Mouse (Mus musculus) forebrain, embryonic 11.5 days (tissue): Measurements from ENCODE around the gene Htra2. TPM values are rescaled to one million over a fixed set of nuclear protein-coding genes. Genes with fewer than 3 reads are reported as not detected.

Source experiments
- ATAC-seq: fragments of 200-750 bp; cut with Nextera tagmentation; replicated peaks from 2 replicates; pipeline ENCODE4 v1.8.0; 2017; ENCODE audit warnings: moderate TSS enrichment; ENCODE audit not compliant: low FRiP score
- DNase-seq: peaks from one replicate; pipeline ENCODE4 v3.0.0-alpha.2; 2017; ENCODE audit warnings: low spot score
- H3K27ac ChIP-seq: fragments of 300-500 bp; sonication (generic); 2 replicates; pipeline ENCODE4 v1.5.1; 2014; ENCODE audit warnings: low read depth, low read length
- H3K27me3 ChIP-seq: fragments of 300-500 bp; sonication (generic); 2 replicates; pipeline ENCODE4 v1.6.1; 2014; ENCODE audit warnings: mild to moderate bottlenecking, low read length, mixed read lengths; ENCODE audit not compliant: control insufficient read depth, insufficient read depth
- H3K36me3 ChIP-seq: fragments of 300-500 bp; sonication (generic); 2 replicates; pipeline ENCODE4 v1.6.1; 2014; ENCODE audit warnings: mild to moderate bottlenecking, low read length, moderate library complexity, mixed read lengths; ENCODE audit not compliant: control insufficient read depth, insufficient read depth
- H3K4me1 ChIP-seq: fragments of 300-500 bp; sonication (generic); replicated peaks from 2 replicates; pipeline ENCODE4 v1.6.1; 2014; ENCODE audit warnings: low read length, mixed read lengths; ENCODE audit not compliant: control insufficient read depth, insufficient read depth
- H3K4me2 ChIP-seq: fragments of 300-500 bp; sonication (generic); 2 replicates; pipeline ENCODE4 v1.6.1; 2014; ENCODE audit warnings: low read depth, mild to moderate bottlenecking, low read length, moderate library complexity, mixed read lengths; ENCODE audit not compliant: severe bottlenecking
- H3K4me3 ChIP-seq: fragments of 300-500 bp; sonication (generic); 2 replicates; pipeline ENCODE4 v1.5.1; 2014; ENCODE audit warnings: low read depth, low read length
- H3K9ac ChIP-seq: fragments of 300-500 bp; sonication (generic); 2 replicates; pipeline ENCODE4 v1.6.1; 2014; ENCODE audit warnings: low read length
- H3K9me3 ChIP-seq: fragments of 300-500 bp; sonication (generic); 2 replicates; pipeline ENCODE4 v1.6.1; 2016; ENCODE audit warnings: low read length, mixed read lengths; ENCODE audit not compliant: control insufficient read depth
- WGBS: fragments of 180-500 bp; shearing (Covaris S2); extraction: QIAGEN DNeasy Blood & Tissue Kit; methylation state at CpG from one replicate; pipeline ENCODE4 v1.1.7; 2014; 5-methylcytosine and 5-hydroxymethylcytosine counted together
- microRNA counts: library from miRNA; unstranded; fragments of <30 nt; microRNA quantifications from one replicate; lab custom pipeline; 2015
- microRNA-seq: library from miRNA; unstranded; fragments of <30 nt; microRNA quantifications from one replicate; pipeline ENCODE4, GENCODE M21; 2016; ENCODE audit not compliant: insufficient number of aligned reads
- polyA plus RNA-seq: library from polyadenylated mRNA; unstranded; fragments of >200 nt; fragmentation: Nextera tagmentation; extraction: Ambion mirVana; gene quantifications from 2 replicates; pipeline ENCODE4 v1.2.1, GENCODE M21; 2014

Htra2 gene
- polyA plus RNA-seq, 1 experiment from 2014 or later: 30.1 TPM

GRCm38 (mm10) chr6:83003082-83003481, 52.0 kb downstream of the Htra2 start:
- Histone ChIP-seq H3K27me3 (no peaks in the 10 kb centered on the region), H3K4me3 (no peak overlapping the region), H3K4me1 (no peaks in the 10 kb centered on the region), H3K9ac (no peak overlapping the region), H3K9me3 (no peaks in the 10 kb centered on the region), H3K36me3 (no peaks in the 10 kb centered on the region), H3K4me2 (no peak overlapping the region), H3K27ac (no peak overlapping the region)
- ATAC-seq (no peak), DNase-seq (no peak)
- 87% methylated on average over 1 of the region's 1 CpGs for WGBS

MicroRNA genes within 50 kb of the gene (microRNA counts, 519-probe panel; counts per million panel counts)
- microRNA mmu-miR-3470a+mmu-miR-3470b (lab: Ali Mortazavi, UCI): 31.2 counts per million

Small RNA genes within 50 kb of the gene (microRNA-seq; reads per million reads assigned to microRNA genes)
- not detected for gene Mir3470a
- not detected for gene Mir7040

Other genes with a start within 250 kb of the Htra2 start
- gene Sema4f, start 115.5 kb downstream of the Htra2 start, polyA plus RNA-seq: 2.0 and 2.2 TPM in 2 replicates
- 0.35 and 0.39 TPM in 2 replicates for gene M1ap, start 108.4 kb downstream of the Htra2 start, polyA plus RNA-seq
- gene Dok1, start 21.8 kb downstream of the Htra2 start, polyA plus RNA-seq: 4.8 and 5.6 TPM in 2 replicates
- 9.2 and 9.9 TPM in 2 replicates for gene Loxl3, start 21.1 kb downstream of the Htra2 start, polyA plus RNA-seq
- gene Aup1, start 752 bp downstream of the Htra2 start, polyA plus RNA-seq: 124 and 125 TPM in 2 replicates
- 0.85 and 1.3 TPM in 2 replicates for gene Dqx1, start 2.6 kb upstream of the Htra2 start, polyA plus RNA-seq
- gene Tlx2, start 15.0 kb upstream of the Htra2 start, polyA plus RNA-seq: not detected in 2 replicates
- gene Pcgf1, start 22.6 kb upstream of the Htra2 start, polyA plus RNA-seq: 34.3 and 36.4 TPM in 2 replicates
- gene Lbx2, start 31.1 kb upstream of the Htra2 start, polyA plus RNA-seq: 0.40 TPM in 1 of 2 replicates, not detected in the other
- 2.8 and 3.0 TPM in 2 replicates for gene Ccdc142, start 46.3 kb upstream of the Htra2 start, polyA plus RNA-seq
- gene Gm42688, start 46.3 kb upstream of the Htra2 start, polyA plus RNA-seq: 2.5 and 3.0 TPM in 2 replicates
- 116 and 123 TPM in 2 replicates for gene Mrpl53, start 53.8 kb upstream of the Htra2 start, polyA plus RNA-seq
- gene Mogs, start 60.2 kb upstream of the Htra2 start, polyA plus RNA-seq: 37.1 and 39.0 TPM in 2 replicates
- 141 and 154 TPM in 2 replicates for gene Wbp1, start 66.3 kb upstream of the Htra2 start, polyA plus RNA-seq
- 20.0 and 27.7 TPM in 2 replicates for gene Ino80b, start 70.2 kb upstream of the Htra2 start, polyA plus RNA-seq
- 17.8 and 23.0 TPM in 2 replicates for gene Rtkn, start 80.2 kb upstream of the Htra2 start, polyA plus RNA-seq
- gene Wdr54, start 101.1 kb upstream of the Htra2 start, polyA plus RNA-seq: 12.6 and 15.6 TPM in 2 replicates
- gene 1700003E16Rik, start 101.1 kb upstream of the Htra2 start, polyA plus RNA-seq: 1.2 and 1.9 TPM in 2 replicates
- gene Dctn1, start 110.6 kb upstream of the Htra2 start, polyA plus RNA-seq: 99.6 and 104 TPM in 2 replicates
- 0.35 and 0.84 TPM in 2 replicates for gene Slc4a5, start 164.6 kb upstream of the Htra2 start, polyA plus RNA-seq